Mouse (Mus musculus): Measurements from ENCODE around the gene Gm2004. TPM values are rescaled to one million over a fixed set of nuclear protein-coding genes. Genes with fewer than 3 reads are reported as not detected.
"Not testable (repeated sequence)": the region's sequence is repeated elsewhere in the genome, so short reads cannot be mapped to it uniquely, and the experiment has no call there.

The Gm2004 gene
- not detected in 2 replicates for polyA plus RNA-seq (2012; ENCODE audit: insufficient read depth, low replicate concordance)

GRCm38 (mm10) chr2:176149725-176150124 is at the start of gene Gm2004:
TSS of gene Gm2004 (minus strand) at chr2:176149825.
- not testable (repeated sequence) for H3K36me3 ChIP-seq (replicated peaks; ENCODE audit: low read length); H3K9me3 ChIP-seq; H3K4me3 ChIP-seq (replicated peaks); H3K4me1 ChIP-seq; H3K27me3 ChIP-seq (replicated peaks)

Other genes starting within 250 kb of the Gm2004 start
- not detected in 2 replicates for gene Zfp966, start 218.7 kb downstream of the Gm2004 start, polyA plus RNA-seq (2012; ENCODE audit: insufficient read depth, low replicate concordance)
- not detected in 2 replicates for gene Gm2026, start 184.5 kb downstream of the Gm2004 start, polyA plus RNA-seq (2012; ENCODE audit: insufficient read depth, low replicate concordance)
- gene 2210418O10Rik, start 76.7 kb upstream of the Gm2004 start, polyA plus RNA-seq (2012; ENCODE audit: insufficient read depth, low replicate concordance) = 0.10 TPM in 1 of 2 replicates, not detected in the other
- not detected in 2 replicates for gene Gm11009, start 169.7 kb upstream of the Gm2004 start, polyA plus RNA-seq (2012; ENCODE audit: insufficient read depth, low replicate concordance)